Mouse (Mus musculus): ENCODE data around the gene Zfp710. TPM values are rescaled to one million over a fixed set of nuclear protein-coding genes. Genes with fewer than 3 reads are reported as not detected.

Zfp710 gene
- total and polyA plus RNA-seq, 3 experiments: 14.8 to 19.1 TPM; not detected in 1

GRCm38 (mm10) chr7:80053147-80053546, 28.5 kb downstream of the Zfp710 start:
- no peak for DNase-seq (ENCODE audit: low read depth, low spot score)
- H3K27ac ChIP-seq (ENCODE audit: control insufficient read depth, low read depth, low read length): no peak overlapping the region
- H3K4me3 ChIP-seq (ENCODE audit: control insufficient read depth in 1 of 2, insufficient read depth in 1 of 2, low read depth in 2 of 2, low read length in 2 of 2): no peak overlapping the region
- H3K9ac ChIP-seq (ENCODE audit: control insufficient read depth, low read depth, low read length, poor library complexity, severe bottlenecking): no peak overlapping the region
- no peaks in the 10 kb centered on the region for H3K9me3 ChIP-seq (replicated peaks; ENCODE audit: insufficient read depth, low read length)
- H3K27me3 ChIP-seq (ENCODE audit: control insufficient read depth in 1 of 2, insufficient read depth in 2 of 2, low read length in 2 of 2): no peaks in the 10 kb centered on the region
- peaks cover 9 to 15% of the 10 kb centered on the region in 2 experiments; a peak in 3 of 4 replicates for H3K4me1 ChIP-seq (ENCODE audit: control insufficient read depth in 1 of 2, insufficient read depth in 2 of 2, low read length in 2 of 2)
- H3K79me2 ChIP-seq (ENCODE audit: control insufficient read depth, insufficient read depth, low read length, poor library complexity): peaks cover 2% of the 10 kb centered on the region
- H3K36me3 ChIP-seq (ENCODE audit: control insufficient read depth in 1 of 2, insufficient read depth in 2 of 2, low read length in 2 of 2): peaks cover 0 to 12% of the 10 kb centered on the region in 2 experiments; a peak in 2 of 4 replicates
- TF ChIP-seq USF1 (IDR thresholded peaks at IDR 0.05; ENCODE audit: low read depth, low read length): no peak
- TF ChIP-seq POLR2AphosphoS5 (IDR thresholded peaks at IDR 0.05; ENCODE audit: borderline replicate concordance, low read depth, low read length): no peak
- TF ChIP-seq NRF1 (IDR thresholded peaks at IDR 0.05; ENCODE audit: insufficient read depth, low read depth, low read length, poor library complexity, severe bottlenecking): no peak
- no peak for TF ChIP-seq GATA1 (IDR thresholded peaks at IDR 0.05; ENCODE audit: low read depth, low read length)
- TF ChIP-seq EP300 (IDR thresholded peaks at IDR 0.05; ENCODE audit: low read depth in 1 of 2, low read length in 2 of 2): no peak
- no peak for TF ChIP-seq MYC (IDR thresholded peaks at IDR 0.05; ENCODE audit: low read depth, low read length)
- no peak for TF ChIP-seq MEF2A (IDR thresholded peaks at IDR 0.05; ENCODE audit: extremely low read depth, insufficient replicate concordance, low read depth, low read length, poor library complexity, severe bottlenecking)
- TF ChIP-seq E2F4 (IDR thresholded peaks at IDR 0.05; ENCODE audit: borderline replicate concordance, low read depth, low read length): no peak
- no peak for TF ChIP-seq ZKSCAN1 (IDR thresholded peaks at IDR 0.05; ENCODE audit: low read depth, low read length)
- no peak for TF ChIP-seq MAZ (IDR thresholded peaks at IDR 0.05; ENCODE audit: low read depth, low read length)
- no peak for TF ChIP-seq CHD1 (IDR thresholded peaks at IDR 0.05; ENCODE audit: low read depth, low read length)
- TF ChIP-seq ELF1 (IDR thresholded peaks at IDR 0.05; ENCODE audit: low read depth, low read length): no peak
- no peak for TF ChIP-seq BHLHE40 (IDR thresholded peaks at IDR 0.05; ENCODE audit: borderline replicate concordance, low read depth, low read length)
- no peak for TF ChIP-seq KAT2A (conservative IDR thresholded peaks at IDR 0.05; ENCODE audit: low read depth, low read length)
- no peak for TF ChIP-seq USF2 (IDR thresholded peaks at IDR 0.05; ENCODE audit: borderline replicate concordance in 1 of 2, insufficient read depth in 1 of 2, low read depth in 1 of 2, low read length in 2 of 2)
- no peak for TF ChIP-seq MYB (IDR thresholded peaks at IDR 0.05; ENCODE audit: low read depth, low read length)
- no peak for TF ChIP-seq ZC3H11A (IDR thresholded peaks at IDR 0.05; ENCODE audit: low read depth, low read length)
- TF ChIP-seq UBTF (IDR thresholded peaks at IDR 0.05; ENCODE audit: borderline replicate concordance, insufficient read depth, low read depth, low read length): no peak
- TF ChIP-seq MAX (IDR thresholded peaks at IDR 0.05; ENCODE audit: low read length): no peak

DNA sequence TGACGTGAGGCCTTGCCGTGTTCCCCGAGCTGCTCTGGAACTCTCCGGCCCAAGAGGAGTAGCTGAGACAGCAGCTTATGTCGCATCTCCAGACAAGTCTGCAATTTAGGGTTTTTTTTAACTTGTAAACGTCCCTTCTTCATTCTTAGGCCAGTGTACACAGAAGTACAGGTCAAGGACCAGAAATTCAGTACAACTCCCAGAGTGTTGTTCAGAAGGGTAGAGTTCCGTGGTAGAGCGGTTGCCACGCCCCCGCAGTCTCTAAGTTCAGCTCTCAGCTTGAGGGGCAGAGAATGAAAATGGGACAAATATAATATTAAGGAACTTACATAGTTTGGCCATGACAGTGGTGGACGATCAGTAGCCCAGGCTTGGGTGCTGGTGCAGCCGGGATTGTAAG, 31.2 kb downstream of the Zfp710 start:
- H3K27ac ChIP-seq (ENCODE audit: control insufficient read depth, low read depth, low read length): no peak overlapping the region

More for the DNA sequence above, 31.2 kb downstream of the Zfp710 start:
- Histone ChIP-seq H3K36me3 (ENCODE audit: control insufficient read depth in 1 of 2, insufficient read depth in 2 of 2, low read length in 2 of 2) (peaks cover 0 to 16% of the 10 kb centered on the region in 2 experiments; a peak in 2 of 4 replicates), H3K27me3 (ENCODE audit: control insufficient read depth in 1 of 2, insufficient read depth in 2 of 2, low read length in 2 of 2) (no peaks in the 10 kb centered on the region), H3K4me3 (ENCODE audit: control insufficient read depth in 1 of 2, insufficient read depth in 1 of 2, low read depth in 2 of 2, low read length in 2 of 2) (no peak overlapping the region), H3K9me3 (replicated peaks; ENCODE audit: insufficient read depth, low read length) (no peaks in the 10 kb centered on the region), H3K4me1 (ENCODE audit: control insufficient read depth in 1 of 2, insufficient read depth in 2 of 2, low read length in 2 of 2) (peaks cover 9 to 15% of the 10 kb centered on the region in 2 experiments; a peak in 3 of 4 replicates), H3K79me2 (ENCODE audit: control insufficient read depth, insufficient read depth, low read length, poor library complexity) (no peaks in the 10 kb centered on the region; the same call in 1 of the 2 replicates), H3K9ac (ENCODE audit: control insufficient read depth, low read depth, low read length, poor library complexity, severe bottlenecking) (no peak overlapping the region)
- no peak for DNase-seq (ENCODE audit: low read depth, low spot score)
- no peak for TF ChIP-seq KAT2A (conservative IDR thresholded peaks at IDR 0.05; ENCODE audit: low read depth, low read length)
- no peak for TF ChIP-seq ETS1 (IDR thresholded peaks at IDR 0.05; ENCODE audit: low read depth, low read length)
- TF ChIP-seq MAX (IDR thresholded peaks at IDR 0.05; ENCODE audit: low read length): no peak
- no peak for TF ChIP-seq TAL1 (IDR thresholded peaks at IDR 0.05; ENCODE audit: low read length)
- no peak for TF ChIP-seq CHD2 (IDR thresholded peaks at IDR 0.05; ENCODE audit: low read length)
- TF ChIP-seq UBTF (IDR thresholded peaks at IDR 0.05; ENCODE audit: borderline replicate concordance, insufficient read depth, low read depth, low read length): no peak
- TF ChIP-seq BHLHE40 (IDR thresholded peaks at IDR 0.05; ENCODE audit: borderline replicate concordance, low read depth, low read length): no peak
- no peak for TF ChIP-seq TCF12 (IDR thresholded peaks at IDR 0.05; ENCODE audit: low read depth, low read length)
- TF ChIP-seq CHD1 (IDR thresholded peaks at IDR 0.05; ENCODE audit: low read depth, low read length): no peak
- TF ChIP-seq ELF1 (IDR thresholded peaks at IDR 0.05; ENCODE audit: low read depth, low read length): no peak
- no peak for TF ChIP-seq MEF2A (IDR thresholded peaks at IDR 0.05; ENCODE audit: extremely low read depth, insufficient replicate concordance, low read depth, low read length, poor library complexity, severe bottlenecking)

Measured in MEL (cell line).